Mouse (Mus musculus) layer of hippocampus, adult 8-10 months (tissue): ENCODE measurements around the gene Dspp. TPM values are rescaled to one million over a fixed set of nuclear protein-coding genes. Genes with fewer than 3 reads are reported as not detected.
A peak's percentile ranks its signal among the peaks of the same experiment; 100 is the strongest.

Source experiments
- DNase-seq, 2 experiments: peaks; one replicate each; pipeline ENCODE4 v3.0.0; 2022; ENCODE audit warnings: low spot score in 2 of 2
- total RNA-seq, 4 experiments: library from RNA; stranded (reverse); gene quantifications; 2 replicates each; pipeline ENCODE4 v1.2.4; 2022

Dspp gene
- total RNA-seq, result under 1 TPM in 1 of 4 experiments, not detected in 3; 0.14 TPM

- no peak for DNase-seq
Observed at GRCm38 (mm10) chr5:104170412-104170811, at the start of gene Dspp. TSS of gene Dspp (plus strand) at chr5:104170712.

GRCm38 (mm10) chr5:104124016-104124658 lies 46.4 kb upstream of the Dspp start:
- DNase-seq, result no peak

- no peak for DNase-seq
Observed at GRCm38 (mm10) chr5:104126561-104127320, 43.8 kb upstream of the Dspp start.

- no peak for DNase-seq
Observed at GRCm38 (mm10) chr5:104127351-104127750, 43.2 kb upstream of the Dspp start.

DNA sequence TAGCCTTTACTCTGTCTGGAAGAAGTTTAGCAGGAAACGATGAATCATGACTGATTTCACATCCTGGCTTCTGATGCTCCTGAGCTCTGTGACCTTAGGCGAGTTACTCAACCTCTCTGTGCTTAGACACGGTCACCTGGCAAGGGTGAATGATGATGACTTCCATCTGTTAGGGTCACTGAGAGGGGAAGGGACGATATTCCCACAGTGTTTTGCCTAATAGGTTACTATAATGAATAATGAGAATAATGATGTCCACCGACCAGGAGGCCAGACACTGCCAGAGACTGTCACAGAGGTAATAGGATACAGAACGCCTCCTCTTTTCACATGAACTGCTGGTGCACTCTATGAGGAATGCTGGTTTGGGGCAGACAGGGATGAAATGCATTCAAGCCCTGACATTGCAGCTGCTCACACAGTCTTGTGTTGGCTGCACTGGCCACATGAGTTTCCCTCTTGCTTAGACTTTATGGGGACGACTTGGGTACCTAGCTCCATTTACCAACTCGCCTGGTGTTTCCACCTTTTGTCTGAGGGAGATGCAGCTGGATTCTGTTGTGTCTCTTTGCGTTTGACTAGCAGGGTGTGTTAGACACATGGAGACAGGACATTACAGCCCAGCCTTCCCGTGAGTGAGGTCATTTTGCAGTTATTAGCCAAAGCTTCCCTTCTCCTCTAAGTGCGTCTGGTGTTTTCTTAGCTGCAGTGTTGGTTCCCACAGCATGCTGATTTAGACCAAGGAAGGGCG lies 42.1 kb upstream of the Dspp start:
- no peak for DNase-seq

DNA sequence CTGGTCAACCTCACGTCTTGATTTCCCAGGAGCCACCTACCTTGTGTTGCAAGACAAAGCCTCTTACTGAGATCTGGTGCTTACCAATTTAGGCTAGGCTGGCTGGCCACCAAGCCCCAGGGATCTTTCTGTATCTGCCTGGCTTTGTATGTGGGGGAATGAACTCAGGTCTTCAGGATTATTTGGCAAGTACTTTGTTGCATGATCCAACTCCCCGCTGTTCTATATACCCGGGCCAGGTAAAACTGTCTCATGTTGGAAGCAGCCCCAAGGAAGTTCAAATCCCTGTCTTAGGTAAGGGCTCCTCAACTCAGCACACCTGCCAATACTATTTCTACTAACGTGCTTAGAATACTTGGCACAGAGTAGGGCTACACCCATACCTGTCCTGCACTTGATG lies 39.6 kb upstream of the Dspp start:
- no peak for DNase-seq

GRCm38 (mm10) chr5:104131544-104131943 lies 39.0 kb upstream of the Dspp start:
- DNase-seq, result no peak

GRCm38 (mm10) chr5:104133752-104134151 lies 36.8 kb upstream of the Dspp start:
- DNase-seq, result no peak

DNA sequence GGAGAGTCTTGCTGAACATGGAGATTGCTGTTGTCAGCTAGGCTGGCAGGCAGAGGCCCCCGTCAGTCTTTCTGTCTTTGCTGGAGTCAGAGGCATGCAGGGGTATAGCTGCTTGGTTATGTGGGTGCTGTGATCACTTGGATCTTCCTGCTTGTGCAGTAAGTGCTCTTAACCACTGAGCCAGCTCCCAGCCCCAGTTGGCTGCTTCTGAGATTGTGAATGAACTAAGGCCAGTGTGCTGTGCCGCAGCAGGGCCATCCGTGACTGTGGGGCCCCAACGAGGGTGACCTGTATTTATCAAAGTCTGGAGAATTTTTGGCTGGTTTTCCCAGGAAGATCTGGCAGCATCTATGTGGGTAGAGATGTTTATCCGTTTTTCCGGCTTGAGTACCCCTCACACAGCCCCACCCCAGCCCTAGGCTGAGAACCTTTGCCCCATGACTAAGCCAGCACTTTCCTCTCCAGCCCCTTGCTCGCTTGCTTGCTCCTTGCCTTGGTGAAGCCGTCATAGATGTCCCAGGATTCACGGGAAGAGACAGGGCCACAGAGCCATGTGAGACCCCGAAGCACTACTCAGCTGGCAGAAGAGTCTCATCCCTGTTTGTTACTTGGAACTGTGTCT lies 32.5 kb upstream of the Dspp start:
- DNase-seq, result no peak

- DNase-seq, result no peak
Observed at GRCm38 (mm10) chr5:104141067-104141466, 29.4 kb upstream of the Dspp start.

DNA sequence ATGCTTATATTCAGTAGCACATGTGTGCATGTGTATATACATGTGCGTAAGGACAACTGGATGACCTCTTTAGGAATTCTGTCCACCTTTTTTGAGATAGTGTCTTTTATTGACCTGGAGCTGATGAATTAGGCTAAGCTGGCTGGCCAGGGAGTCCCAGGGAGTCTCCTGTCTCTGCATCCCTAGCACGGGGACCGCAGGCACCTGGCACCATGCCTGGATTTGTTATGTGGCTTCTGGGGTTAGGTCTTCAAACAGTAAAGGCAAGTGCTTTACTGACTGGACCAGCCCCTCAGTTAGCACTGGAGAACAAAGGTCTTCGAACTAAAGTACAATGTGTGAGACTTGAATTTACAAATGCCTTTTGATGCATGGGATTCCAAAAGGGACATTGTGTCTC lies 26.5 kb upstream of the Dspp start:
- DNase-seq, result no peak

- DNase-seq, result no peak
Observed at GRCm38 (mm10) chr5:104149349-104149748, 21.2 kb upstream of the Dspp start.

DNA sequence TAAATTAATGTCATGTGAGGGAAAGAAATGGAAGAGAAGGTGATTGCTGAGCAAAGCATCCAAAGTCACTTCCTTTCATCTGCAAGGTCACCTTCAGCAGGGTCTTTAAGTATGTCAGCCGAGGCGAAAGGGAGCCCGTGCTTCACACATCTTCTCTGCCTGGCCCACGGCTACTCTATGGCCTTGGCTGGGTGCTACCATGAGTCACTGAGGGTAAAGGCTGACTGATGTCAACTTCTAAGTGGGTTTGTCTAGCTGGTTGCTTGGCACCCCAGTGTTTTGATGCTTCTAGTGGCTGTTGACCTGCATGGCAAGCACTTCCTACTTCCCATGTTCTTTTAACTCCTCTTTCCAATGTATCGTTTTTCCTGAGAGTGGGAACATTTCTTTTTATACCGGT lies 20.3 kb upstream of the Dspp start:
- no peak for DNase-seq

DNA sequence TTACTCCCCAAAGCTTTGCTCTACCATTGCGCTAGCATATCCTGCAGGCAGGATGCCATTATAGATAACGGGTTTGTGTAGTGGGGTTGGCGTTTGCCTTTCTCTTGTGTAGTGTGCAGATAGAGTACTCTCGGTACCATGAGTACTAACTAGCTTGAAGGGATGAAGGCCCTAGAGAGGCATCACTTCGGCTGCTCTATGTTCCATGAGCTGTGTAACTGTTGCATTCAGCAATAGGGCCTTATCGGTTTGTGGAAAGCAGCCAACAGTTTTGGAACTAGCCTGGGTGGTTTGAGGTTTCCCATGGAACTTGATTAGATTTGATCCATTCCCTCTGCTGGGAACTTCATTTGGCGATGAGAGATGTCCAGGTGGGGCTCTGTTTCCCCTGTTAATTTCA lies 12.8 kb upstream of the Dspp start:
- DNase-seq, result no peak

- DNase-seq, result peak; percentile 64 to 69
Observed at GRCm38 (mm10) chr5:104158332-104159052, 12.0 kb upstream of the Dspp start.

DNA sequence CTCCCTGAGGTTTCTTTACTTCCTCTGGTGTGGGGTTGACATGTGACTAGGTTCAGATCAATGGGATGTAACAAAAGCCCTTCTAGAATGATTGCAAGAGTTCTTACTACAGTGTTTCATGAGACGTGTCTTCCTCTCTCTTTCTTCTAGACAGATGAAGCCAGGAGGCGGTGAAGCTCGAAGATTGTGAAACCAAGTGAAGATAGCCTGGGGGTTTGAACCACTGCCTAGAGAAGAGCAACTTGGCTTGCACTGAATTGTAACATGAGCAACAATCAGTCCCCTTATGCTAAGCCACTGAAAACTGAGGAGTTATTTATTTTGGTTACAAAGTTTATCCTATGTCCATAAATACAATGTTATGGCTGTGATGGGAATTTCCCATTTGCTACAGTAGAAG lies 9.9 kb upstream of the Dspp start:
- no peak for DNase-seq

DNA sequence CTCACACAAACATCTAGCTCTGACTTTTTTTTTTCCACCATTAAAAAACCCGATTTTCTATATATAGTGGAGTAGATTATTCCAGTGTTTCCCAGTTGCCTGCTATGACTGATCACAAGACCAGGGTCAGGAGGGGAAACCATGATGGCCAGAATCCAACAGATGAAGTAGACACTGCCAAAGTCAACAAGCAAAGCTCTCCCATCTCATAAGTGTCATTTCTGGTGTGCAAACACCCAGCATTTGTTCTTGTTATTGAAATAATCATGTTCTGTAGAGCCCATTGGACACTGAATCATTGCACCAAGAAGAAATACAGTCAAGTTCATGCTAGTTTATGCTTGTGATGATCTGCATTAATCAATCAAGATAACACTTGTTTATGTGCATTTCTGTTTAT lies 9.1 kb upstream of the Dspp start:
- DNase-seq, result no peak

- DNase-seq, result no peak
Observed at GRCm38 (mm10) chr5:104163536-104163935, 7.0 kb upstream of the Dspp start.

- peak; percentile 28 for DNase-seq
Observed at GRCm38 (mm10) chr5:104173094-104173493, 2.6 kb downstream of the Dspp start.

GRCm38 (mm10) chr5:104183743-104184142 lies 13.2 kb downstream of the Dspp start:
- DNase-seq, result no peak

GRCm38 (mm10) chr5:104187281-104187680 lies 16.8 kb downstream of the Dspp start:
- DNase-seq, result no peak
